In the genomic region with DNA sequence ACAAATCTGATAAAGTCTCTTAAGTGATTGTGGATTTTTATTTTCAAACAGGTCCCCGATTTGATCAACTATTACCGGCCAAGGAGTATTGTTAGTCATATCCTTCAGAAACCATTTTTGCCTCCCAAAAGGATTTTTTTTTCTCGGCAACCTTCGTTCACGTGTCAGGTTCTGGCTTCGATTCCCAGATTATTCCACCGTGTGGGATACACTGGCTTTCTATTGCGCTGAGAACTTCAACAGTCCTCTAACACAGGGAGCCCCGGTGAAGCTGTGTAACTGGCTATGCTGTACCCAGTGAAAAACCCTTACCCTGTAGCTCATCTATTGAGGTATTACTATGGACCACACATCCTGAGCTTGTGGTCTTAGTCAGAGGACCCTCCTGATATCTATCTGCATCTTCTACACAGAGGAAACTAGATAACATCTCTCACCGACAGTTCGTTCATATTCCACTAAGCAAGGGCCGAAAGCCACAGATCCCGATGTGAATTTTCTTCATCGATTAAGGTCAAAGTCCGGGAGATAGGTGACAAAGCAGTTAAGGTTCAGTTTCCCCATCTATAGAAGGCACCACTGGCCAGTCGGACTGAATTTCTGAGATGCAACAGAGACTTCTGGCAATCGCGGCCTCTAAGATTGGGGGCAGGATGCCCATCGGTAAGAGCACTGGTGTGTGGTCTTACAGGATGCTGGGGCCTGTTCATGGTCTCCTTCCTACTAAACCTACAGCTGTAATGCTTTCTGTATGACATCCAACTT, we compare ENCODE assay signal across 31 mouse cellular contexts. TPM values are rescaled to one million over a fixed set of nuclear protein-coding genes. Genes with fewer than 3 reads are reported as not detected.
A peak's percentile ranks its signal among the peaks of the same experiment; 100 is the strongest.
DNase-seq lines count a peak whose midpoint lies in the region; ATAC-seq and TF ChIP-seq lines count a peak whose summit lies in the region.
"Had no signal": no experiment of that assay in that cellular context is flagged by ENCODE, and none has a peak within 500 bp of the region (broad histone marks: within the 10 kb centered on the region; RNA-seq: fewer than 3 reads in every experiment).

No protein-coding gene starts in this region.

- H3K27me3 ChIP-seq in E14TG2a.4 (ENCODE audit: insufficient read depth, low read length) (peaks cover 7% of the 10 kb centered on the region), G1E (ENCODE audit: insufficient read depth, low read length) (no peaks in the 10 kb centered on the region)
- H3K27me3 ChIP-seq in small intestine, adult 2 months (ENCODE audit: control insufficient read depth, insufficient read depth, low read length), result no peaks in the 10 kb centered on the region
- H3K27me3 ChIP-seq in hindbrain, postnatal 0 days (ENCODE audit: insufficient read depth, low read length), result no peaks in the 10 kb centered on the region
- H3K27me3 ChIP-seq in midbrain, embryonic 15.5 days (replicated peaks), result no peaks in the 10 kb centered on the region
- H3K27me3 ChIP-seq: embryonic facial prominence, embryonic 12.5 days; limb, embryonic 12.5 days; neural tube, embryonic 13.5 days; stomach, embryonic 15.5 days had no signal

- no peaks in the 10 kb centered on the region for H3K4me1 ChIP-seq in E14TG2a.4 (replicated peaks; ENCODE audit: low read depth, low read length)
- peaks cover 75% of the 10 kb centered on the region for H3K4me1 ChIP-seq in G1E (ENCODE audit: insufficient read depth, low read depth, low read length)
- peaks cover 13% of the 10 kb centered on the region; the same call in 1 of the 2 replicates for H3K4me1 ChIP-seq in small intestine, adult 2 months (ENCODE audit: control insufficient read depth, insufficient read depth, insufficient read length, low read length)
- no peaks in the 10 kb centered on the region for H3K4me1 ChIP-seq in hindbrain, postnatal 0 days (ENCODE audit: insufficient read depth, low read length)
- H3K4me1 ChIP-seq in midbrain, embryonic 15.5 days, result no peaks in the 10 kb centered on the region
- H3K4me1 ChIP-seq: neural tube, embryonic 13.5 days; stomach, embryonic 15.5 days had no signal

- WGBS in small intestine, adult 2 months, result 73% methylated on average over 19 of the region's 19 CpGs
- 92% methylated on average over 19 of the region's 19 CpGs for WGBS in hindbrain, postnatal 0 days
- WGBS in midbrain, embryonic 15.5 days, result 93% methylated on average over 19 of the region's 19 CpGs

- H3K9me3 ChIP-seq in E14TG2a.4 (ENCODE audit: low read length) (peaks cover 82% of the 10 kb centered on the region), G1E (replicated peaks) (no peaks in the 10 kb centered on the region)
- H3K9me3 ChIP-seq in hindbrain, postnatal 0 days (ENCODE audit: low read length), result no peaks in the 10 kb centered on the region
- H3K9me3 ChIP-seq in midbrain, embryonic 15.5 days, result no peaks in the 10 kb centered on the region
- H3K9me3 ChIP-seq: embryonic facial prominence, embryonic 12.5 days; limb, embryonic 12.5 days; neural tube, embryonic 13.5 days; stomach, embryonic 15.5 days had no signal

- H3K9ac ChIP-seq in hindbrain, postnatal 0 days (replicated peaks; ENCODE audit: low read length), result no peak overlapping the region
- no peak overlapping the region for H3K9ac ChIP-seq in midbrain, embryonic 15.5 days
- H3K9ac ChIP-seq: embryonic facial prominence, embryonic 12.5 days; hindbrain, embryonic 14.5 days; limb, embryonic 12.5 days; lung, embryonic 14.5 days; neural tube, embryonic 13.5 days; stomach, embryonic 15.5 days had no signal

- peaks cover 52% of the 10 kb centered on the region for H3K36me3 ChIP-seq in E14TG2a.4 (ENCODE audit: insufficient read depth, low read length)
- H3K36me3 ChIP-seq in G1E (replicated peaks), result peaks cover 70% of the 10 kb centered on the region
- H3K36me3 ChIP-seq in small intestine, adult 2 months (ENCODE audit: control insufficient read depth, insufficient read depth, low read length), result no peaks in the 10 kb centered on the region
- H3K36me3 ChIP-seq in hindbrain, postnatal 0 days (ENCODE audit: insufficient read depth, low read length), result no peaks in the 10 kb centered on the region
- H3K36me3 ChIP-seq in midbrain, embryonic 15.5 days (replicated peaks), result no peaks in the 10 kb centered on the region
- H3K36me3 ChIP-seq: embryonic facial prominence, embryonic 12.5 days; limb, embryonic 12.5 days; neural tube, embryonic 13.5 days; stomach, embryonic 15.5 days had no signal

- peak; percentile 42 for DNase-seq in G1E (ENCODE audit: low spot score)
- DNase-seq in induced T-regulatory cell, adult 2 months (ENCODE audit: low read depth), result peak; percentile 76
- DNase-seq in retina, embryonic 14.5 days (ENCODE audit: low spot score), result no peak
- DNase-seq in hindbrain, postnatal 0 days (ENCODE audit: low spot score), result no peak
- DNase-seq: adrenal gland, postnatal 36 days; cerebellum, adult 18-20 months; cerebellum, postnatal 14 days; gastrocnemius, postnatal 36 days; heart, postnatal 36 days; kidney, postnatal 25 days; lung, embryonic 14.5 days; midbrain, embryonic 14.5 days; right cerebral cortex, postnatal 4 days; thymus, postnatal 25 days had no signal

- peak overlapping the region; percentile 71 for H3K27ac ChIP-seq in small intestine, adult 2 months (ENCODE audit: insufficient read depth, low read depth, low read length)
- H3K27ac ChIP-seq in hindbrain, postnatal 0 days, result no peak overlapping the region
- H3K27ac ChIP-seq in midbrain, embryonic 15.5 days, result no peak overlapping the region
- H3K27ac ChIP-seq: embryonic facial prominence, embryonic 12.5 days; hindbrain, embryonic 14.5 days; limb, embryonic 12.5 days; neural tube, embryonic 13.5 days; stomach, embryonic 15.5 days had no signal

- TF ChIP-seq POLR2A in small intestine, adult 2 months (IDR thresholded peaks at IDR 0.05; ENCODE audit: low read depth, low read length), result no peak

- no peak overlapping the region for H3K4me2 ChIP-seq in hindbrain, postnatal 0 days (ENCODE audit: low read depth, low read length)
- no peak overlapping the region for H3K4me2 ChIP-seq in midbrain, embryonic 15.5 days
- H3K4me2 ChIP-seq: embryonic facial prominence, embryonic 12.5 days; hindbrain, embryonic 14.5 days; limb, embryonic 12.5 days; lung, embryonic 14.5 days; neural tube, embryonic 13.5 days; stomach, embryonic 15.5 days had no signal

- no peak for ATAC-seq in G1E (ENCODE audit: extremely low read depth, insufficient number of reproducible peaks, low FRiP score, poor library complexity, severe bottlenecking)
- ATAC-seq in hindbrain, postnatal 0 days, result no peak
- no peak for ATAC-seq in midbrain, embryonic 15.5 days (replicated peaks)
- ATAC-seq: CD4-positive, CD25-positive, alpha-beta regulatory T cell, adult 4 months; intestine, embryonic 16.5 days had no signal

- H3K4me3 ChIP-seq in E14TG2a.4 (replicated peaks; ENCODE audit: low read length) (peak overlapping the region; percentile 0; the same call in 1 of the 2 replicates), G1E (ENCODE audit: low read depth, low read length) (no peak overlapping the region)
- no peak overlapping the region for H3K4me3 ChIP-seq in small intestine, adult 2 months (ENCODE audit: low read depth, low read length)
- no peak overlapping the region for H3K4me3 ChIP-seq in hindbrain, postnatal 0 days (ENCODE audit: low read length)
- H3K4me3 ChIP-seq in midbrain, embryonic 15.5 days, result no peak overlapping the region
- H3K4me3 ChIP-seq: embryonic facial prominence, embryonic 12.5 days; limb, embryonic 12.5 days; myocyte; neural tube, embryonic 13.5 days; stomach, embryonic 15.5 days had no signal

- TF ChIP-seq CTCF in E14TG2a.4 (conservative IDR thresholded peaks at IDR 0.05; ENCODE audit: low read length) (no peak), G1E (IDR thresholded peaks at IDR 0.05; ENCODE audit: low read depth, low read length) (no peak)
- no peak for TF ChIP-seq CTCF in small intestine, adult 2 months (IDR thresholded peaks at IDR 0.05; ENCODE audit: extremely low read depth, insufficient read length, insufficient replicate concordance, low read depth, low read length)
- TF ChIP-seq CTCF in hindbrain, postnatal 0 days (IDR thresholded peaks at IDR 0.05; ENCODE audit: low read depth), result no peak

RNA-seq across cellular contexts. Expression of gene Ccr1, which starts 35.4 kb away (rescaled TPM):
- total RNA-seq in G1E (2014; fragmentation: Nextera tagmentation) (1.8 and 2.2 TPM in 2 replicates), G1E (2017) (3.7 and 3.9 TPM in 2 replicates)
- polyA plus RNA-seq in G1E (2012), result 0.03 and 0.04 TPM in 2 replicates
- polyA plus RNA-seq in small intestine, adult 2 months (2012; rRNA removed), result 1.2 and 1.3 TPM in 2 replicates
- total RNA-seq in hindbrain, postnatal 0 days (2014; rRNA removed), result 0.21 and 0.86 TPM in 2 replicates
- 0.63 and 0.66 TPM in 2 replicates for polyA plus RNA-seq in hindbrain, postnatal 0 days (2015; fragmentation: Nextera tagmentation; extraction: Ambion mirVana)
- polyA plus RNA-seq in midbrain, embryonic 15.5 days (2015; fragmentation: Nextera tagmentation; extraction: Ambion mirVana), result 0.84 and 1.0 TPM in 2 replicates
- total RNA-seq: megakaryocyte-erythroid progenitor cell, adult 5-6 weeks had no signal
- polyA plus RNA-seq: myocyte had no signal

RNA-seq across cellular contexts. Expression of gene Ccr1l1, which starts 45.1 kb away (rescaled TPM):
- total RNA-seq in G1E (2014; fragmentation: Nextera tagmentation) (not detected in 2 replicates), G1E (2017) (0.11 and 0.46 TPM in 2 replicates)
- not detected in 2 replicates for polyA plus RNA-seq in G1E (2012)
- polyA plus RNA-seq in small intestine, adult 2 months (2012; rRNA removed), result not detected in 2 replicates
- total RNA-seq in hindbrain, postnatal 0 days (2014; rRNA removed), result not detected in 2 replicates
- polyA plus RNA-seq in hindbrain, postnatal 0 days (2015; fragmentation: Nextera tagmentation; extraction: Ambion mirVana), result not detected in 2 replicates
- polyA plus RNA-seq in midbrain, embryonic 15.5 days (2015; fragmentation: Nextera tagmentation; extraction: Ambion mirVana), result not detected in 2 replicates
- total RNA-seq: adrenal gland, postnatal 36 days; gastrocnemius, postnatal 36 days; heart, adult 8-10 months; heart, postnatal 36 days; left cerebral cortex, postnatal 14 days; megakaryocyte-erythroid progenitor cell, adult 5-6 weeks had no signal
- polyA plus RNA-seq: CD4-positive, CD25-positive, alpha-beta regulatory T cell, adult 4 months; embryonic facial prominence, embryonic 12.5 days; forebrain, embryonic 11.5 days; heart, embryonic 14.5 days; hindbrain, embryonic 14.5 days; intestine, embryonic 16.5 days; kidney, embryonic 14.5 days; limb, embryonic 12.5 days; lung, embryonic 14.5 days; midbrain, embryonic 14.5 days; myocyte; neural tube, embryonic 13.5 days; stomach, embryonic 15.5 days had no signal

Comparison
In these comparisons a context has a peak if more than half of its experiments do, and no peak if none do; other contexts are left out.
1. DNase-seq: peak in G1E (single experiment) and induced T-regulatory cell, adult 2 months (single experiment); none in retina, embryonic 14.5 days (single experiment) and hindbrain, postnatal 0 days (single experiment).